Mouse (Mus musculus) heart, embryonic 13.5 days (tissue): ENCODE measurements around the gene Fndc3b. TPM values are rescaled to one million over a fixed set of nuclear protein-coding genes. Genes with fewer than 3 reads are reported as not detected.

Experiments
- ATAC-seq: fragments of 200-750 bp; cut with Nextera tagmentation; 2 replicates; pipeline ENCODE4 v1.8.0; 2017; ENCODE audit warnings: moderate TSS enrichment; ENCODE audit not compliant: insufficient number of reproducible peaks, low FRiP score, low TSS enrichment; ENCODE audit errors: extremely low read depth
- H3K27ac ChIP-seq: fragments of 300-500 bp; sonication (generic); replicated peaks from 2 replicates; pipeline ENCODE4 v1.5.1; 2015; ENCODE audit warnings: moderate library complexity, mild to moderate bottlenecking, inconsistent platforms
- H3K27me3 ChIP-seq: fragments of 300-500 bp; sonication (generic); replicated peaks from 2 replicates; pipeline ENCODE4 v1.6.1; 2015; ENCODE audit warnings: mild to moderate bottlenecking, inconsistent platforms
- H3K36me3 ChIP-seq: fragments of 300-500 bp; sonication (generic); 2 replicates; pipeline ENCODE4 v1.6.1; 2015; ENCODE audit warnings: mild to moderate bottlenecking, inconsistent platforms
- H3K4me1 ChIP-seq: fragments of 300-500 bp; sonication (generic); 2 replicates; pipeline ENCODE4 v1.6.1; 2015; ENCODE audit warnings: inconsistent platforms
- H3K4me2 ChIP-seq: fragments of 300-500 bp; sonication (generic); 2 replicates; pipeline ENCODE4 v1.6.1; 2015; ENCODE audit warnings: inconsistent platforms, mild to moderate bottlenecking, moderate library complexity
- H3K4me3 ChIP-seq: fragments of 300-500 bp; sonication (generic); 2 replicates; pipeline ENCODE4 v1.5.1; 2015; ENCODE audit warnings: moderate library complexity, mild to moderate bottlenecking, inconsistent platforms
- H3K9ac ChIP-seq: fragments of 300-500 bp; sonication (generic); 2 replicates; pipeline ENCODE4 v1.6.1; 2015; ENCODE audit warnings: inconsistent platforms, mild to moderate bottlenecking, moderate library complexity
- H3K9me3 ChIP-seq: fragments of 300-500 bp; sonication (generic); 2 replicates; pipeline ENCODE4 v1.6.1; 2016; ENCODE audit warnings: inconsistent platforms
- WGBS: fragments of 180-500 bp; shearing (Covaris S2); methylation state at CpG from one replicate; pipeline ENCODE4 v1.1.7; 2015; ENCODE audit warnings: mixed read lengths; 5-methylcytosine and 5-hydroxymethylcytosine counted together
- polyA plus RNA-seq: library from polyadenylated mRNA; unstranded; fragments of >200 nt; fragmentation: Nextera tagmentation; extraction: Ambion mirVana; gene quantifications from 2 replicates; pipeline ENCODE4 v1.2.1, GENCODE M21; 2015

The Fndc3b gene
- polyA plus RNA-seq, 1 experiment from 2014 or later: 22.3 TPM

DNA sequence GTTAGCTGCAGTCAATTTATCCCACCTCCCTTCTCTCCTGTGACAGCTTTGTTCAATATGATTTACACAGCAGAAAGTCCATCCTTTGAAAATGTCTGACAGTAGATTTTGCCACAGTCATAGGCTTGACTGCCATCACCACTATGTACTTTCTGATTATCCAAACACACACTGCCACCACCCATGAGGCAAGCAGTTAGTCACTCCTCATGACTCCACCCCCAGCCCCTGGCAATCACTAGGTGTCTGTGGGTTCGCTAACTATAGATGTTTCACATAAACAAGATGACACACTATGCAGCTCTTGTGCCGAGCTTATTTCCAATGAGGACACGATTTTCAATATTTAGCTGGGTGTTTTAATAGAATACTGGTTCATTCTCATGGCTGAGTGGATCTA, 160.1 kb downstream of the Fndc3b start:
- Histone ChIP-seq H3K4me3 (no peak overlapping the region), H3K27me3 (no peaks in the 10 kb centered on the region), H3K9ac (no peak overlapping the region), H3K9me3 (no peaks in the 10 kb centered on the region), H3K36me3 (peaks cover 40% of the 10 kb centered on the region), H3K4me1 (no peaks in the 10 kb centered on the region), H3K4me2 (no peak overlapping the region), H3K27ac (no peak overlapping the region)
- ATAC-seq: no peak
- 92% methylated on average over 3 of the region's 3 CpGs for WGBS

DNA sequence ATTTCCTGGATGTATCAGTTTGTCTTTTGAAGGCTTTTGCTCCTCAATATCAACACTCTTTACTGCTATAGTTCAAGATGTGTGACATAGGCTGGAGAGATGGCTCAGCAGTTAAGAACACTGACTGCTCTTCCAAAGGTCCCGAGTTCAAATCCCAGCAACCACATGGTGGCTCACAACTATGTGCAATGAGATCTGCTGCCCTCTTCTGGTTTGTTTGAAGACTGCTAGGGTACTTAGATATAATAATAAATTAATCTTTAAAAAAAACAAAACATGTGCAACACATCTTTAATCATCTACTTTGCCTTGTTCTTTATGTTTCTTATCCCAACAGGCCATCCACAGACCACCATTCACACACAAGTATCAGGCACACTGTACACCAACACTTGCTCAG, 160.7 kb downstream of the Fndc3b start:
- Histone ChIP-seq H3K27me3 (no peaks in the 10 kb centered on the region), H3K9me3 (no peaks in the 10 kb centered on the region), H3K9ac (no peak overlapping the region), H3K4me2 (no peak overlapping the region), H3K27ac (no peak overlapping the region), H3K4me3 (no peak overlapping the region), H3K4me1 (0 out of 2 replicates have a peak, but pooled peaks cover 4% of the 10 kb centered on the region), H3K36me3 (peaks cover 34% of the 10 kb centered on the region)
- 88% methylated on average over 1 of the region's 1 CpGs for WGBS
- no peak for ATAC-seq

DNA sequence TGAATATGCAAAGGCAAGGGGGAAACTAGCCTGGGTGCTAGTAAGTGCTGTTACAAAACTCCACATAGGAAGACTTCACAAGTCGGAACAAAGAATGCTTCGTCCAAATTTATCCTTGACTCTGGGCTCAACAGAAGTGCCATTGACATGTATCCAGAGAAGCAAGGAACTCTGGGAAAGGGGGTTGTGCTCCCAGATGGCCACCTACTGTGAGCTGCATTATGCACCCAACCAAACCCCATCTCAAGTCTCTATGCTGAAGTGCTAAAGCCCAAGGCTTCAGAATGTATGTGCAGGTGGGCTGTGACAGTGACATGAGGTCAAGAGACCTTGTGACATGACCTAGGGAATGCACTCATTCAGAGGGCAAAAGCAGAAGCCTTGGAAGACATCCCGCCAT, 165.5 kb downstream of the Fndc3b start:
- no peak for ATAC-seq

DNA sequence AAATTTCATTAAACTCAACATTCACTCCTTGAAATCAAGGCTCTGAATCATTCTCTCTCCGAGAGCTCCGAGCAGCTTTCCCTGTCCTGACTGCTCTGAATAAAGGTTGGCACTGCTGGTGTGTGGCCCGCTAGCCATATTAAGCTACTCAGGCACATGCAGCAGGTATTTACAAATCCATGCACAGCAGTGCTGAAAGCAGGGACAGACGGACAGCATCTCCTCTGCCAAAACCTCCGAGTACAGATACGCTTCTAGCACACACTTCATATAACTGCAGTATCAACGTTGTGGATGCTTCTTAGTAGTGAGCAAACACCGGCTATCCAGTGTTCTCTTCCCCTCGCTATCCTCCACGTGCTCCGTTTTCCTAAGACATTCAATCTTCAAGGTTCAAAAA, 167.0 kb downstream of the Fndc3b start:
- Histone ChIP-seq H3K27me3 (no peaks in the 10 kb centered on the region), H3K9me3 (no peaks in the 10 kb centered on the region), H3K27ac (no peak overlapping the region), H3K4me3 (no peak overlapping the region), H3K4me2 (no peak overlapping the region), H3K4me1 (0 out of 2 replicates have a peak, but pooled peaks cover 4% of the 10 kb centered on the region), H3K9ac (no peak overlapping the region), H3K36me3 (peaks cover 31% of the 10 kb centered on the region)
- ATAC-seq: no peak
- WGBS: 91% methylated on average over 11 of the region's 11 CpGs

More for the DNA sequence above, 165.5 kb downstream of the Fndc3b start:
- Histone ChIP-seq H3K4me3 (no peak overlapping the region), H3K27me3 (no peaks in the 10 kb centered on the region), H3K36me3 (peaks cover 31% of the 10 kb centered on the region), H3K9me3 (no peaks in the 10 kb centered on the region), H3K9ac (no peak overlapping the region), H3K4me2 (no peak overlapping the region), H3K4me1 (0 out of 2 replicates have a peak, but pooled peaks cover 4% of the 10 kb centered on the region), H3K27ac (no peak overlapping the region)
- 72% methylated on average over 3 of the region's 3 CpGs for WGBS

DNA sequence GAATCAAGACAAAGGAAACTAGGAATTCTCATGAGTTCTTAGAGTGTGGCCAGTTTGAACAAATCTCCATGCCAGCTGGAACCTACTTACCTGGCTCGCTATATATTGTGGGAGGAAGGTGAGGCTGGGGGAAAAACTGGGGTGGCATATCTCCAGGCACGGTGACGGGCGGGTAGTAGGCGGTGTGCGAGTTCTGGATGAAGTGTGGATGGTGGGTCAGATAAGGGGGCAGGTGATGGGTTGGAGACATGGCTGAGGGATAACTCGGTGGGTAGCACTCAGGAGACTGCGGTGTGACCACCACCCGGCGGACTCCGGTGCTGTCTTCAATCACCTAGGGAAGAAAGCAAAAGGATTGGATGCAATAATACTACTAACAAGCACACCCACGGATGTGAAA, 169.3 kb downstream of the Fndc3b start:
- no peaks in the 10 kb centered on the region for H3K9me3 ChIP-seq
- 94% methylated on average over 12 of the region's 12 CpGs for WGBS

DNA sequence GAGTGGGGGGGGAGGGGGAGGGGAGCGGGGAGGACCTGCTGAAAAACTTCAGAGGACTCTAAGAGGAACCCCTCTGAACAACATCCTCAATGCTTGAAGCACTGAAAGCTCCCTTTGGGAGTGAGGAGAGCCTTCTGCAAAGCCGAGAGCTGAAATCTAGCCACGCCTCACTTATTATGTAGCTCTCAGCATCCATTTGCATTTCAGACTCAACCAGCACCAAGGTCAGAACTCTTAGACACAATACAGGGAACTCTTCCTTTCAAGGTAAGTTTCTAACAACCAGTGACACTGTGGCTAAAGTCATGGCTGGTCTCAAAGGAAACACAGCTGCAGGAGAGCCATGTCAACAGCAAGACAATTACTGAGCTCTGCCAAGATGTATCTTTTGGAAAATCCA, 169.9 kb downstream of the Fndc3b start:
- no peaks in the 10 kb centered on the region for H3K9me3 ChIP-seq
- H3K9ac ChIP-seq: no peak overlapping the region
- H3K27ac ChIP-seq: no peak overlapping the region
- no peak for ATAC-seq
- WGBS: 92% methylated on average over 3 of the region's 3 CpGs
- H3K27me3 ChIP-seq: no peaks in the 10 kb centered on the region
- H3K4me3 ChIP-seq: no peak overlapping the region
- 0 out of 2 replicates have a peak, but pooled peaks cover 11% of the 10 kb centered on the region for H3K4me1 ChIP-seq
- peaks cover 55% of the 10 kb centered on the region for H3K36me3 ChIP-seq
- H3K4me2 ChIP-seq: no peak overlapping the region

More for the DNA sequence above, 169.3 kb downstream of the Fndc3b start:
- ATAC-seq: no peak
- H3K4me2 ChIP-seq: no peak overlapping the region
- H3K27ac ChIP-seq: no peak overlapping the region
- H3K27me3 ChIP-seq: no peaks in the 10 kb centered on the region
- no peak overlapping the region for H3K9ac ChIP-seq
- 0 out of 2 replicates have a peak, but pooled peaks cover 4% of the 10 kb centered on the region for H3K4me1 ChIP-seq
- no peak overlapping the region for H3K4me3 ChIP-seq
- peaks cover 49% of the 10 kb centered on the region for H3K36me3 ChIP-seq

DNA sequence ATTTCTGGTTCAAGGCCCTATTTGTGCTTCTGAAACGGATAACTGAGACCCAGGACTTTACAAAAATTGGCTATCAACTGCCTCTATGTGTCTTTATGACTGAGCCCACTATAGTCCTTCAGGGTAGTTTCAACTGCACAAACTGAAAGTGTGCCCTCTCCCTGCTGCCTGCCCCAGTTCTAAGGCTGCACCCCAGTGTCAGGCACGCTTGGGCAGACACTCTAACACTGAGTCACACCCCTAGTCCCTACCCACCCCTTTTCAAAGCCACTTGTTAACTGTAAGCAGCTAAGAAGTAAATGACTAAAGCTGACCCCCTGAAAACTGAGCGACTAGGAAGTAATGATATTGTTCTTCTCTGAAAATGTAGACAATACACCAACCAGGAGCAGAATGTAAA, 176.9 kb downstream of the Fndc3b start:
- Histone ChIP-seq H3K36me3 (peaks cover 80% of the 10 kb centered on the region), H3K27ac (no peak overlapping the region), H3K9ac (no peak overlapping the region), H3K4me3 (no peak overlapping the region), H3K9me3 (no peaks in the 10 kb centered on the region), H3K27me3 (no peaks in the 10 kb centered on the region), H3K4me2 (no peak overlapping the region), H3K4me1 (peaks cover 29% of the 10 kb centered on the region)
- WGBS: 75% methylated on average over 3 of the region's 3 CpGs
- no peak for ATAC-seq

DNA sequence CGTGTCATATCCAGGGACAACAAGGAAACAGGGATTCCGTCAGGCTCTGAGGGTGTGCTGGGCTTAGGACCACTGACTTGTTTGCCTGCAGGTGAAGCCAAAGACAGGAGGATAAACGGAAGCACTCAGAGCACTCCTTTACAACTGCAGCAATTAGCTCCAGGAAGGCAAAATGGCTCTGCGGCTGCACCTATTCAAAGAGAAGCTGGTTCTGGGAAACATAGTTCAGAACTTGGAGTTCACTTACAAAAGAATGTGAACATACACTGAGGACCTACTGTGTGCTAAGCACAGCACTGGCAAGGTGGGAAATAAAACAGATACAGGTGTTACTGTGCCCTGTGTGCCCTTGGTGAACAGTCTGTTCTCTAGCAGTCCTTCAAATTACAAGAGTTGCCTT, 177.4 kb downstream of the Fndc3b start:
- no peak overlapping the region for H3K4me3 ChIP-seq
- H3K27me3 ChIP-seq: no peaks in the 10 kb centered on the region
- H3K36me3 ChIP-seq: peaks cover 80% of the 10 kb centered on the region
- ATAC-seq: no peak
- H3K4me1 ChIP-seq: peaks cover 34% of the 10 kb centered on the region
- no peak overlapping the region for H3K9ac ChIP-seq
- no peaks in the 10 kb centered on the region for H3K9me3 ChIP-seq
- H3K27ac ChIP-seq: no peak overlapping the region
- no peak overlapping the region for H3K4me2 ChIP-seq
- 85% methylated on average over 4 of the region's 4 CpGs for WGBS

DNA sequence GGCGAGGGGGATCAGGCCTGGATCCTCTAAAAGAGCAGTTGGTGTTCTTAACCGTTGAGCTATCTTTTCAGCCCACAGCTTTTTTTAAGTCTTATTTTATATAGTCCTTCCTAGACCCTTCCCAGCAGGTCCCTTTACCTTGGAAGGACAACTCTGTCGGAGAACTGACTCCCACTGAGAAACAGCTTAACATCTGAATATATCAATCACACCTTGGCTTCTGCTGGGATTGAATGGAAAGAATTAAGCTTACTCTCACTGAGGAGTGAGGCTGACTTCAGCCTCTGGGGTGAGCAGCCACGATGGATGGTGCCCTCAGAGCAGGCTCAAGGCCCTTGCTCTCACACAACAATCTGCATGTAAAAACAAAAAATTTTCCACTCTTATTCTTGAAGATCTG, 179.1 kb downstream of the Fndc3b start:
- peaks cover 72% of the 10 kb centered on the region for H3K36me3 ChIP-seq
- WGBS: 56% methylated on average over 4 of the region's 4 CpGs

DNA sequence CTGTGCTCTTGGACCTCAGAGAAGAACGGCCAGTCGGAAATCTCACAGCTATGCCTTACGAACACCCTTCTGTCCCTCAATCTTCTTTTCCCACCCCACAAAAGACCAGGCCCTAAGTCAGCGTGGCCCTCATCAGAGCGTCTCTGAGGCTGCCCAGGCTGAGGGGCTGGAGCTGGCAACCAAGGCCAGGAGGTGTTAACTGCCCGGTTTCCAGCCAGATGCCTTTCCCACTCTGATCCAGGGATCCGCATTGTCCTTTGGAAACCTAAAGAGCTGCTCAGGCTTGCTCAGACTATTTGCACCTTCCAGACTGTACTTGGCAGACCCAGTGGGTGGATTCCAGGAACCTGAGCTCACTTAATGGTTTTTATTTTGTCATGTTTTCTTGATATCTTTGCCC, 180.7 kb downstream of the Fndc3b start:
- ATAC-seq: no peak
- Histone ChIP-seq H3K9ac (peak overlapping the region; percentile 48; the same call in 1 of the 2 replicates), H3K27ac (peak overlapping the region; percentile 82), H3K4me2 (no peak overlapping the region), H3K4me1 (peaks cover 50% of the 10 kb centered on the region), H3K4me3 (no peak overlapping the region), H3K36me3 (peaks cover 58% of the 10 kb centered on the region), H3K9me3 (no peaks in the 10 kb centered on the region), H3K27me3 (no peaks in the 10 kb centered on the region)
- 50% methylated on average over 7 of the region's 7 CpGs for WGBS

More for the DNA sequence above, 179.1 kb downstream of the Fndc3b start:
- no peak overlapping the region for H3K4me3 ChIP-seq
- no peak overlapping the region for H3K4me2 ChIP-seq
- H3K27ac ChIP-seq: no peak overlapping the region
- no peaks in the 10 kb centered on the region for H3K9me3 ChIP-seq
- H3K9ac ChIP-seq: no peak overlapping the region
- peaks cover 44% of the 10 kb centered on the region for H3K4me1 ChIP-seq
- H3K27me3 ChIP-seq: no peaks in the 10 kb centered on the region
- ATAC-seq: no peak

DNA sequence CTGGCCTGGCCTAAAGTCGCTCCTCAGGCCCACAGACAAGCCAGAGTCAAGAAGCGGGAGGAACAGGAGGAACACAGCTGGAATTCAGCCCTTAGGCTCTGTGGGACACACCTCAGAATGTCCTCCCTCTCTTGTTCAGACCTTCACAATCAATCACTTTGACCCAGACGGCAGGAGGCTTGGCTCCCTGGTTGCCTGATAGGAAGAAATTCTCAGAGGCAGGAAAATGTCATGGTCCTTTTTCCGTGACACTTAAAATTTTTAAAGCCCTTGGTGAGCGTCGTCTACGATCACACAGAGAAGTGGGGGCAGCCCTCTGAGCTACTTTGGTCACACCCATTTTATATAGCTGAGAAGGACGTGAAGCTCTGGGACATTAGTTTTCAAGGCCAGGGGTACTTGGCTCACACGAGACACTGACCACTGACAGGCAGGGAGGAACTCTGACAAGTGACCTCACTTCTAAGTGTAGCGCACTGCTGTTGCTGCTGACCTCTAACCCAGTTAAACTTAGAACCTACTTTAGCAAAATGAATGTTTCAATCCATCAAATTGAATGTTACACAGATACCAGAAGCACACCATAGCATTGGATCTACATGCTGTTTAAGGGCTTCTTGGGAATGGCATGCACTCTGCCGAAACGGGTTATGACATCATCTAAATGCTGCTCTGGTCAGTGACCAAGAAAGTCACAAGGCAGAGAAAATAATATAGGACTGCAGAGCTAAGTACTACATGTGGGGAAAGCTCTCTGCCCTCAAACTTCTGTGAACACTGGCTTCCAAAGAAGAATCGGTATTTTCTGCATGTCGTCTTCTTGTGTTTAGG, 181.7 kb downstream of the Fndc3b start:
- no peaks in the 10 kb centered on the region for H3K27me3 ChIP-seq
- no peak overlapping the region for H3K4me3 ChIP-seq
- WGBS: 50% methylated on average over 14 of the region's 14 CpGs
- H3K9me3 ChIP-seq: no peaks in the 10 kb centered on the region
- ATAC-seq: no peak
- peak overlapping the region; percentile 10; the same call in 1 of the 2 replicates for H3K9ac ChIP-seq
- peaks cover 51% of the 10 kb centered on the region for H3K36me3 ChIP-seq
- no peak overlapping the region for H3K4me2 ChIP-seq
- peaks cover 59% of the 10 kb centered on the region for H3K4me1 ChIP-seq
- H3K27ac ChIP-seq: peak overlapping the region; percentile 82

DNA sequence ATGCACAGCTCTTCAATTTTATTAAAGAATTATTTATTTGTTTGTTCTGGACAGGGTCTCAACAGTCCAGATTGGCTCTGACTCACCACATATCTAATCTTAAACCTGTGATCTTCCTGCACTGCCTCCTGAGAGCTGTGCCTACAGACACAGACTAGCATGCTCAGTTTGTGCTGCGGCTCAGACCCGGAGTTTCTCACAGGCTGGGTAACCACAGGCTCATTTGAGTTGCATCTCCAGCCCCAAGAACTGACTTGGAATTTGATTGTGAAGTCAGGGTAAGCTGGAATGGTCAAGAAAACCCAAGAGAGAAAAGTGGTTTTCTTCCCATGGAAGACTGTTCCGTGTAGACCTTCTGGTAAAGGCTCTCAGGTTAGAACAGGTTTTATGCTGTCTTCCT, 184.1 kb downstream of the Fndc3b start:
- Histone ChIP-seq H3K36me3 (peaks cover 44% of the 10 kb centered on the region), H3K9me3 (no peaks in the 10 kb centered on the region), H3K27ac (0 out of 2 replicates have a peak overlapping the region, but pooled peaks have one; percentile 17), H3K9ac (no peak overlapping the region), H3K4me3 (no peak overlapping the region), H3K4me2 (no peak overlapping the region), H3K4me1 (peaks cover 81% of the 10 kb centered on the region), H3K27me3 (no peaks in the 10 kb centered on the region)
- ATAC-seq: no peak
- 72% methylated on average over 3 of the region's 3 CpGs for WGBS
